Mouse (Mus musculus): ENCODE data around the gene Ift57.

- TF ChIP-seq CTCF (IDR thresholded peaks at IDR 0.05; ENCODE audit: borderline replicate concordance, control insufficient read depth, extremely low read depth, insufficient read depth, low read length, poor library complexity) (no peak), POLR2A (IDR thresholded peaks at IDR 0.05; ENCODE audit: control insufficient read depth, extremely low read depth, insufficient read depth, low read length, poor library complexity) (no peak)
Observed at GRCm38 (mm10) chr16:49793596-49793995, 94.6 kb downstream of the Ift57 start.
